Comparison of ENCODE assay signal across 8 mouse cellular contexts in genomic region chr11:32138614-32138964, GRCm38 (mm10).
A peak's percentile ranks its signal among the peaks of the same experiment; 100 is the strongest.
DNase-seq lines count a peak whose midpoint lies in the region; ATAC-seq and TF ChIP-seq lines count a peak whose summit lies in the region.

No protein-coding gene starts in this region.

- intact Hi-C loops in heart, postnatal 14 days (cut with DNase I): loop anchor here (10.0 kb wide), 1 partner anchor 134 kb away; the partner anchor contains the start of gene Nsg2

- peaks cover 16% of the 10 kb centered on the region for H3K4me1 ChIP-seq in heart, embryonic 10.5 days
- H3K4me1 ChIP-seq in hindbrain, postnatal 0 days (ENCODE audit: insufficient read depth, low read length): peaks cover 27% of the 10 kb centered on the region
- no peaks in the 10 kb centered on the region for H3K4me1 ChIP-seq in liver, embryonic 16.5 days (ENCODE audit: control insufficient read depth, low read depth, low read length)
- peaks cover 50% of the 10 kb centered on the region for H3K4me1 ChIP-seq in neural tube, embryonic 13.5 days (replicated peaks)

- 74% methylated on average over 9 of the region's 9 CpGs for WGBS in heart, embryonic 10.5 days
- 22% methylated on average over 9 of the region's 9 CpGs for WGBS in hindbrain, postnatal 0 days
- 52% methylated on average over 9 of the region's 9 CpGs for WGBS in liver, embryonic 16.5 days (ENCODE audit: insufficient replicate concordance)
- WGBS in neural tube, embryonic 13.5 days: 13% methylated on average over 9 of the region's 9 CpGs

- DNase-seq in heart, embryonic 10.5 days (ENCODE audit: low spot score): peak; percentile 63
- DNase-seq in heart, postnatal 14 days: no peak
- peak; percentile 31 for DNase-seq in hindbrain, postnatal 0 days (ENCODE audit: low spot score)
- no peak for DNase-seq in cerebellum, adult 8-10 months

- no peaks in the 10 kb centered on the region for H3K9me3 ChIP-seq in heart, embryonic 10.5 days
- no peaks in the 10 kb centered on the region for H3K9me3 ChIP-seq in hindbrain, postnatal 0 days (ENCODE audit: low read length)
- no peaks in the 10 kb centered on the region for H3K9me3 ChIP-seq in liver, embryonic 16.5 days (replicated peaks; ENCODE audit: control insufficient read depth, low read length)
- no peaks in the 10 kb centered on the region for H3K9me3 ChIP-seq in neural tube, embryonic 13.5 days

- H3K4me2 ChIP-seq in hindbrain, postnatal 0 days (ENCODE audit: low read depth, low read length): no peak overlapping the region
- H3K4me2 ChIP-seq in liver, embryonic 16.5 days (ENCODE audit: low read depth, low read length): peak overlapping the region; percentile 3
- H3K4me2 ChIP-seq in neural tube, embryonic 13.5 days: peak overlapping the region; percentile 3; the same call in 1 of the 2 replicates

- no peak overlapping the region for H3K9ac ChIP-seq in hindbrain, postnatal 0 days (replicated peaks; ENCODE audit: low read length)
- H3K9ac ChIP-seq in liver, embryonic 16.5 days (ENCODE audit: low read depth, low read length): no peak overlapping the region
- no peak overlapping the region for H3K9ac ChIP-seq in neural tube, embryonic 13.5 days

- H3K27me3 ChIP-seq in heart, embryonic 10.5 days (ENCODE audit: insufficient read depth, poor library complexity, severe bottlenecking): peaks cover 33% of the 10 kb centered on the region
- no peaks in the 10 kb centered on the region for H3K27me3 ChIP-seq in hindbrain, postnatal 0 days (ENCODE audit: insufficient read depth, low read length)
- H3K27me3 ChIP-seq in liver, embryonic 16.5 days (ENCODE audit: control insufficient read depth, insufficient read depth, low read depth, low read length): no peaks in the 10 kb centered on the region
- no peaks in the 10 kb centered on the region for H3K27me3 ChIP-seq in neural tube, embryonic 13.5 days

- H3K4me3 ChIP-seq in heart, embryonic 10.5 days: no peak overlapping the region
- no peak overlapping the region for H3K4me3 ChIP-seq in hindbrain, postnatal 0 days (ENCODE audit: low read length)
- H3K4me3 ChIP-seq in liver, embryonic 16.5 days (ENCODE audit: low read depth, low read length): no peak overlapping the region
- H3K4me3 ChIP-seq in neural tube, embryonic 13.5 days: no peak overlapping the region

- H3K36me3 ChIP-seq in heart, embryonic 10.5 days: no peaks in the 10 kb centered on the region
- H3K36me3 ChIP-seq in hindbrain, postnatal 0 days (ENCODE audit: insufficient read depth, low read length): no peaks in the 10 kb centered on the region
- H3K36me3 ChIP-seq in liver, embryonic 16.5 days (ENCODE audit: control insufficient read depth, insufficient read depth): no peaks in the 10 kb centered on the region
- no peaks in the 10 kb centered on the region for H3K36me3 ChIP-seq in neural tube, embryonic 13.5 days

- ATAC-seq in hindbrain, postnatal 0 days: no peak
- ATAC-seq in liver, embryonic 16.5 days (ENCODE audit: low read depth): no peak
- peak; percentile 19; the same call in 1 of the 2 replicates for ATAC-seq in neural tube, embryonic 13.5 days (ENCODE audit: low read depth)
- no peak for ATAC-seq in monocyte, adult 5-6 weeks (replicated peaks; ENCODE audit: insufficient number of reproducible peaks, low FRiP score, low TSS enrichment, poor library complexity, severe bottlenecking)
- ATAC-seq in erythroid progenitor cell, adult 5-6 weeks (replicated peaks; ENCODE audit: low FRiP score, poor library complexity, severe bottlenecking): no peak

- TF ChIP-seq CTCF in hindbrain, postnatal 0 days (IDR thresholded peaks at IDR 0.05; ENCODE audit: low read depth): no peak

- H3K27ac ChIP-seq in heart, embryonic 10.5 days: no peak overlapping the region
- H3K27ac ChIP-seq in hindbrain, postnatal 0 days: peak overlapping the region; percentile 45
- H3K27ac ChIP-seq in liver, embryonic 16.5 days (ENCODE audit: low read length): no peak overlapping the region
- peak overlapping the region; percentile 71 for H3K27ac ChIP-seq in neural tube, embryonic 13.5 days (replicated peaks)

Comparison
In these comparisons a context has a peak if more than half of its experiments do, and no peak if none do; other contexts are left out.
1. DNase-seq: peak in heart, embryonic 10.5 days (single experiment) and hindbrain, postnatal 0 days (single experiment); none in heart, postnatal 14 days (0 of 2) and cerebellum, adult 8-10 months (single experiment).
2. H3K27ac ChIP-seq: peak in hindbrain, postnatal 0 days (single experiment) and neural tube, embryonic 13.5 days (single experiment); none in heart, embryonic 10.5 days (single experiment) and liver, embryonic 16.5 days (single experiment).